Mouse (Mus musculus): ENCODE data around the gene Dcps.

GRCm38 (mm10) chr9:35156002-35156710 is 19.7 kb downstream of the Dcps start:
- no peak for TF ChIP-seq CTCF (IDR thresholded peaks at IDR 0.05; ENCODE audit: low read depth, low read length)
- no peak for TF ChIP-seq POLR2A (IDR thresholded peaks at IDR 0.05; ENCODE audit: extremely low read depth, insufficient read depth, low read length)

All from liver, adult 2 months (tissue).